Mouse (Mus musculus) hindbrain, embryonic 12.5 days (tissue): Measurements from ENCODE around the gene Ylpm1. TPM values are rescaled to one million over a fixed set of nuclear protein-coding genes. Genes with fewer than 3 reads are reported as not detected.

Experiments used
- ATAC-seq: fragments of 200-750 bp; cut with Nextera tagmentation; 2 replicates; pipeline ENCODE4 v1.8.0; 2017; ENCODE audit warnings: moderate TSS enrichment; ENCODE audit not compliant: low FRiP score
- H3K27ac ChIP-seq: fragments of 300-500 bp; sonication (generic); 2 replicates; pipeline ENCODE4 v1.5.1; 2016; ENCODE audit warnings: mild to moderate bottlenecking
- H3K27me3 ChIP-seq: fragments of 300-500 bp; sonication (generic); 2 replicates; pipeline ENCODE4 v1.6.1; 2016; ENCODE audit warnings: mild to moderate bottlenecking
- H3K36me3 ChIP-seq: fragments of 300-500 bp; sonication (generic); 2 replicates; pipeline ENCODE4 v1.6.1; 2016; ENCODE audit warnings: mild to moderate bottlenecking
- H3K4me1 ChIP-seq: fragments of 300-500 bp; sonication (generic); 2 replicates; pipeline ENCODE4 v1.6.1; 2016
- H3K4me2 ChIP-seq: fragments of 300-500 bp; sonication (generic); replicated peaks from 2 replicates; pipeline ENCODE4 v1.6.1; 2016; ENCODE audit warnings: mild to moderate bottlenecking
- H3K4me3 ChIP-seq: fragments of 300-500 bp; sonication (generic); 2 replicates; pipeline ENCODE4 v1.5.1; 2016; ENCODE audit warnings: mild to moderate bottlenecking
- H3K9ac ChIP-seq: fragments of 300-500 bp; sonication (generic); 2 replicates; pipeline ENCODE4 v1.6.1; 2016; ENCODE audit warnings: mild to moderate bottlenecking, moderate library complexity
- H3K9me3 ChIP-seq: fragments of 300-500 bp; sonication (generic); replicated peaks from 2 replicates; pipeline ENCODE4 v1.6.1; 2016; ENCODE audit warnings: mild to moderate bottlenecking
- WGBS: fragments of 180-500 bp; shearing (Covaris S2); methylation state at CpG from one replicate; pipeline ENCODE4 v1.1.7; 2016; 5-methylcytosine and 5-hydroxymethylcytosine counted together
- polyA plus RNA-seq: library from polyadenylated mRNA; unstranded; fragments of >200 nt; fragmentation: Nextera tagmentation; extraction: Ambion mirVana; gene quantifications from 2 replicates; pipeline ENCODE4 v1.2.1, GENCODE M21; 2016

The Ylpm1 gene
- polyA plus RNA-seq, 1 experiment from 2014 or later = 40.3 TPM

DNA sequence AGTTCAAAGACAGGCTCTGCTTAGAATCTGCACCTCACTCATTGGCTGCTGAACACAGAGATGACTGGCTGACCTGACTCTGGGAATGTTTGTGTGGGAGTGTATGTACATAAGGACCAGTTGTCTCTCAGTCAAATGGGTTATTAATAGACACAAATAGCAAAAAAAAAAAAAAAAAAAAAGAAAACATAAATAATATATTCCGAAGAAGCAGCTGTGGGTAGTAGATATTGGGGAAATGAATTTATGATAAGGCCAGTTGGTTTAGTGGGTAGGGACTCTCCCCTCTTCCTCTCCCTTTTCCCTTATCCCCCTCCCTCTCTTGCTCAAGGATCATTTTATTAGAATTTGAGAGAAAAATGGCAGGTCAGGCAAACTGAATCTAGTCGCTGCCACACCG, 117.8 kb downstream of the Ylpm1 start:
- no peak for ATAC-seq
- no peak overlapping the region for H3K4me2 ChIP-seq
- no peak overlapping the region for H3K4me3 ChIP-seq
- peaks cover 26% of the 10 kb centered on the region for H3K4me1 ChIP-seq
- no peak overlapping the region for H3K9ac ChIP-seq
- H3K9me3 ChIP-seq = no peaks in the 10 kb centered on the region
- H3K27me3 ChIP-seq = no peaks in the 10 kb centered on the region
- peaks cover 21% of the 10 kb centered on the region; the same call in 1 of the 2 replicates for H3K36me3 ChIP-seq
- WGBS = 100% methylated on average over 3 of the region's 3 CpGs
- H3K27ac ChIP-seq = no peak overlapping the region

DNA sequence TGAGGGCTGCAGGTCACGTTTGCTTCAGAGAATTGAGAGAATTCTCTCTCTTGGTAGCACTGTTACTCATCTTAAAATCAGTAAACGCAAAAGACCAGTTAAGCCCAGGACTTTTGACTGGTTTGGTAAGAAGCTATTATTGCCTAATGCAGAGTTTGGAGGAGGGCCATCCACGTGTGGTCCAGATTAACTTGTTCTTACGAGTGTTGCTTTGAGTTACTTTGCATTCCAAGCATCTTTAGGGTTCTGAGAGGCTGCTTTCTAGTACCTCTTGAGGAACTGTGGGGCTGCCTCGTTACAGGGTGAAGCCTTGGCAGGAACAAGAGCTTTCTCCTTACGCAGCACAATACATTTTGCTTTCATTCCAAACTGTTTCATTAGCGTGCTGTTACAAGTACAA, 119.6 kb downstream of the Ylpm1 start:
- Histone ChIP-seq H3K9ac (no peak overlapping the region), H3K9me3 (no peaks in the 10 kb centered on the region), H3K36me3 (peaks cover 35% of the 10 kb centered on the region), H3K4me2 (no peak overlapping the region), H3K27ac (no peak overlapping the region), H3K27me3 (no peaks in the 10 kb centered on the region), H3K4me1 (peaks cover 19% of the 10 kb centered on the region), H3K4me3 (no peak overlapping the region)
- WGBS = 83% methylated on average over 7 of the region's 7 CpGs
- ATAC-seq = no peak

Other genes starting within 250 kb of the Ylpm1 start
- gene Npc2, start 223.2 kb upstream of the Ylpm1 start, polyA plus RNA-seq = 78.8 and 79.5 TPM in 2 replicates
- 135 and 147 TPM in 2 replicates for gene Isca2, start 223.1 kb upstream of the Ylpm1 start, polyA plus RNA-seq
- 0.45 and 0.47 TPM in 2 replicates for gene Ltbp2, start 119.8 kb upstream of the Ylpm1 start, polyA plus RNA-seq
- 112 and 120 TPM in 2 replicates for gene Fcf1, start 25.4 kb upstream of the Ylpm1 start, polyA plus RNA-seq
- 31.3 and 33.0 TPM in 2 replicates for gene Arel1, start 25.4 kb upstream of the Ylpm1 start, polyA plus RNA-seq
- 3.2 and 4.0 TPM in 2 replicates for gene Prox2, start 114.4 kb downstream of the Ylpm1 start, polyA plus RNA-seq
- 102 and 109 TPM in 2 replicates for gene Dlst, start 114.5 kb downstream of the Ylpm1 start, polyA plus RNA-seq
- 7.2 and 7.6 TPM in 2 replicates for gene Rps6kl1, start 154.9 kb downstream of the Ylpm1 start, polyA plus RNA-seq
- 10.6 and 11.2 TPM in 2 replicates for gene Pgf, start 181.5 kb downstream of the Ylpm1 start, polyA plus RNA-seq
- 78.0 and 82.4 TPM in 2 replicates for gene Eif2b2, start 223.2 kb downstream of the Ylpm1 start, polyA plus RNA-seq